Mouse (Mus musculus): Measurements from ENCODE around the gene Anp32e. TPM values are rescaled to one million over a fixed set of nuclear protein-coding genes. Genes with fewer than 3 reads are reported as not detected.
"Not testable (repeated sequence)": the region's sequence is repeated elsewhere in the genome, so short reads cannot be mapped to it uniquely, and the experiment has no call there.

The Anp32e gene
- polyA plus RNA-seq, 1 experiment from 2014 or later, result 50.1 TPM

DNA sequence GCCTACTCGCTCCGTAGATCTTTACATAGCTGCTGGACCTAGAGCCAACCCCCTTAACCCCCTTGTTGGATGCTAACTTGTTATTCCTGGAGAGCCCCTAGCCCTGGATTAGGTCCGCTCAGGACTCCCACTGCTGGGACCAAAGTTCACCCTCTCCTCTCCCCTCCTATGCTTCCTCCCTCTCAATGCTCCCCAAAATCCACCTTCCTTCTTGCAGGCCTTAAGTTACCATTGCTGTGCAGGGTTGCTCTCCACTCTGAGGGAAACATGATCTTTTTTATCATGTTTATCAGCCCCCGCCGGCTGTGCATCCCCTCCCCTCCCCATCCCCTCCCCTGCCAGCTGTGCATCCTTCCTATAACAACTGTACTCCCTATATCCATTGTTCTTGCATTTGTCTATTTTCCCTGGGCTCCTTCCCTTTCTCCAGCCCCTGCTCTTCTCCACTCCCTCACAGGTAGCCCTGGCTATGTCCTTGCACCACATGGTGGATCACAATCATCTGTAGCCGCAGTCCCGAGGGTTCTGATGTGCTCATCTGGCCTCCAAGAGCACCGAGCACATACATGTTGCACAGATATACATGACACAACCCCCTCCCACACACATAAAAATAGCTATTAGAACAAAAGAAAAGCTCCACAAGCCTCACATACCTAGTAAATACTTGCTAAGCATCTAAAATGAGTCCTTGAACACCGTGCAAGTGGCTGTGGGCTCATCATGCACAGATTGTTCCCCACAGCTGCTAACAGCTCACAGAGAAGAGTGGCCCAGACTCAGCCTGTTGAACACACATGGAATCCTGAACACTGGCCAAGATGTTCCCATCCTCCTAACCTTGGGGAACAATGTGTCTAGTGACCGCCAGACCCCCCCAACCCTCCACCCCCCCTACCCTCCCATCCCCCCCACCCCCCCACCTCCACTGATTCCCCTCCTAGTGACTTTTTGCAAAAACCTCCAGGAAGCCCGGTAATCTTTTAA is 36.7 kb upstream of the Anp32e start:
- WGBS, result 44% methylated on average over 11 of the region's 11 CpGs
- DNase-seq, result no peak
- H3K36me3 ChIP-seq (ENCODE audit: control insufficient read depth, insufficient read depth, low read length), result no peaks in the 10 kb centered on the region
- no peak for ATAC-seq (ENCODE audit: low FRiP score, low TSS enrichment)
- H3K4me2 ChIP-seq (ENCODE audit: low read length), result peak overlapping the region; percentile 27
- H3K9me3 ChIP-seq (ENCODE audit: control insufficient read depth, low read length), result no peaks in the 10 kb centered on the region
- peaks cover 12% of the 10 kb centered on the region for H3K4me1 ChIP-seq (ENCODE audit: control insufficient read depth, insufficient read depth, low read length)
- no peaks in the 10 kb centered on the region for H3K27me3 ChIP-seq (ENCODE audit: control insufficient read depth, insufficient read depth, low read length)
- H3K27ac ChIP-seq (replicated peaks; ENCODE audit: low read depth, low read length), result peak overlapping the region; percentile 8; the same call in 1 of the 2 replicates
- no peak overlapping the region for H3K9ac ChIP-seq (replicated peaks; ENCODE audit: low read length)
- H3K4me3 ChIP-seq (replicated peaks; ENCODE audit: low read depth, low read length), result no peak overlapping the region

DNA sequence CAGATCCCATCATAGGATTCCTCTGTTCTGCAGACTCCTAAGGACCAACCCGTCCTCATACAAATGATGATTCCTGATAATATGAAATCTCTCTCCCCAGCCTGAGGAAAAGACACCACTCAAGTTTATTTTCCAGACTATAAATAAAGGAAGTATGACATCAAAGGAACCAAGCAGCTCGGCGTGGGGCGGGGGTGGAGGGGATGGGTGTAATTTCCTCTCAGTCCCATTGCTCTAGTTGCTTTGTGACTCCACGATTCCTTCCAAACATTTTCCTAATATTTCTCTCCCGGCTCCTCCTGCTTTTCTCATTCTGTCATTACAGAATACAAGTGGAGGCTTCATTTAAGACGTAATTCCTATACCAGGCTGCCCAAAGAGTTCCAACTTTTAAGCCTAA is 35.9 kb upstream of the Anp32e start:
- ATAC-seq (ENCODE audit: low FRiP score, low TSS enrichment), result no peak
- no peaks in the 10 kb centered on the region for H3K9me3 ChIP-seq (ENCODE audit: control insufficient read depth, low read length)
- no peaks in the 10 kb centered on the region for H3K27me3 ChIP-seq (ENCODE audit: control insufficient read depth, insufficient read depth, low read length)
- H3K4me2 ChIP-seq (ENCODE audit: low read length), result peak overlapping the region; percentile 58
- peaks cover 12% of the 10 kb centered on the region for H3K4me1 ChIP-seq (ENCODE audit: control insufficient read depth, insufficient read depth, low read length)
- 26% methylated on average over 7 of the region's 7 CpGs for WGBS
- no peak for DNase-seq
- H3K4me3 ChIP-seq (replicated peaks; ENCODE audit: low read depth, low read length), result peak overlapping the region; percentile 59
- H3K9ac ChIP-seq (replicated peaks; ENCODE audit: low read length), result 0 out of 2 replicates have a peak overlapping the region, but pooled peaks have one; percentile 14
- peaks cover 5% of the 10 kb centered on the region; the same call in 1 of the 2 replicates for H3K36me3 ChIP-seq (ENCODE audit: control insufficient read depth, insufficient read depth, low read length)
- H3K27ac ChIP-seq (replicated peaks; ENCODE audit: low read depth, low read length), result peak overlapping the region; percentile 71

DNA sequence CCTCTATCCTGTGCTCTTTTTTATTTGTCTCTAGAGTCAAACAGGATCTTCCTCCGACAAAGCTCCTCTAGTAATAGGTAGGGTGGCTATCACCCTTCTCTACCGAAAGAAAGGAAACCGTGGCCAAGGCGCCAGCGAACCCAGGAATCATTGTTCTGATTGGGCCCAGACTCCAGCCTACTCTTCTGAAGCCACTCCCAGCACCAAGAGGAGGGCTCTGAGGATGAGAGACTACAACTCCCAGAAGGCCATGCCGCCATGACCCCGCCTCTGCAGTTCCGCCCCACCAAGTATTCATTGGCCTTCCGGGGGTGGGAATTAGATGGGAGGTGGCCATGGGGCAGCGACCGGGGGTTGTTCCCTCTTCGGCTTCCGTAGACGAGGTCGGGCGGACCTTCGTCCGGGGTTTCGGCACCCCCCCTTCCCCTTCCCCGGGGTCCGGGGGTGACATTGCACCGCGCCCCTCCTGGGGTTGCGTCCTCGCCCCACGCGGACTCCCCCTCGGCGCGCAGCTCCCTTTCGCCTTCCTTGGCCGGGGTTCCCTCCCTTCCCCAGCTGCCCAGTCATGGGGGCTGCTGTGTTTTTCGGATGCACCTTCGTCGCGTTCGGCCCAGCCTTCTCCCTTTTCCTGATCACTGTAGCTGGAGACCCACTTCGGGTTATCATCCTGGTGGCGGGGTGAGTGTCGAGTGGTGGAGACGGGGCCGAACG is 35.3 kb upstream of the Anp32e start, which contains the start of gene Aph1a:
TSS of gene Aph1a (plus strand) at position 364 of the 711 bp plus-strand sequence.
- ATAC-seq (ENCODE audit: low FRiP score, low TSS enrichment), result peak; percentile 98
- under 1% methylated on average over 25 of the region's 43 CpGs for WGBS
- DNase-seq, result peak; percentile 97

DNA sequence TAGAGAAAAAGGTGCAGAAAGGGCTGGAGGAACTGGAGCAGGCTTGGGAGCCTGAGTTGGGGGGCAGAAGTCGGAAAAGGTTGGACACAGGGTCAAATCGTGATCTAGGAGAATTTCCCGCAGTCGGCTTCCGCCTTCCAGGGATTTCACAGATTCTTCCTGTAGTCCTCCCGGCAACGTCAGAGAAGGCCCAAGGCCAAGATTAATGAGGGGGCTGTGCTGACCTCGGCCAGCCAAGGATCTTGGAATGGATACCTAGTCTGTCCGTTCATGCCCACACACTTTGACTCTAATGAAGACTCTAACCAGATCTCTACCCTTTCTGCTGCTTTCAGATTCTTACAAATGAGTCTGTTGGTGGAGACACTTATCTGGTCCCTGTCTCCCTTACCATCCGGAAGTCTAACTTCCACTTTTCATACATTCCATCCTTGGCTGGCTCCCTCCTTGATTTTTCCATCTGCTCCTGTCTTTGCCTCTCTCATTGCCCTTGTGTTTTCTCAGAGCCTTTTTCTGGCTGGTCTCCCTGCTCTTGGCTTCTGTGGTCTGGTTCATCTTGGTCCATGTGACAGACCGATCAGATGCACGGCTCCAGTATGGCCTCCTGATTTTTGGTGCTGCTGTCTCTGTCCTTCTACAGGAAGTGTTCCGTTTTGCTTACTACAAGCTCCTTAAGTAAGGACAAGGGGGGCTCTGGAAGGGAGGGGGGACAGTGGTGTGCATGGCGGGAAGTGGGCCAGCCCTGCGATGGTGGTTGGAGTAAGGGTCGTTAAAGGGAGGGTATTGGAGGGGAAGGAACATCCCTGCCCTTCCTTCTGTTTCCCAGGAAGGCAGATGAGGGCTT is 34.5 kb upstream of the Anp32e start:
- WGBS, result 18% methylated on average over 16 of the region's 16 CpGs

More for the DNA sequence above, 35.3 kb upstream of the Anp32e start, which contains the start of gene Aph1a:
- H3K36me3 ChIP-seq (ENCODE audit: control insufficient read depth, insufficient read depth, low read length); H3K27me3 ChIP-seq (ENCODE audit: control insufficient read depth, insufficient read depth, low read length); H3K9me3 ChIP-seq (ENCODE audit: control insufficient read depth, low read length): not testable (repeated sequence)
- H3K4me2 ChIP-seq (ENCODE audit: low read length), result peak within 1 kb of the TSS; percentile 92
- H3K4me1 ChIP-seq (ENCODE audit: control insufficient read depth, insufficient read depth, low read length), result peaks cover 12% of the 10 kb centered on the region
- H3K9ac ChIP-seq (replicated peaks; ENCODE audit: low read length), result peak within 1 kb of the TSS; percentile 72
- H3K4me3 ChIP-seq (replicated peaks; ENCODE audit: low read depth, low read length), result peak within 1 kb of the TSS; percentile 59
- H3K27ac ChIP-seq (replicated peaks; ENCODE audit: low read depth, low read length), result peak within 1 kb of the TSS; percentile 71

DNA sequence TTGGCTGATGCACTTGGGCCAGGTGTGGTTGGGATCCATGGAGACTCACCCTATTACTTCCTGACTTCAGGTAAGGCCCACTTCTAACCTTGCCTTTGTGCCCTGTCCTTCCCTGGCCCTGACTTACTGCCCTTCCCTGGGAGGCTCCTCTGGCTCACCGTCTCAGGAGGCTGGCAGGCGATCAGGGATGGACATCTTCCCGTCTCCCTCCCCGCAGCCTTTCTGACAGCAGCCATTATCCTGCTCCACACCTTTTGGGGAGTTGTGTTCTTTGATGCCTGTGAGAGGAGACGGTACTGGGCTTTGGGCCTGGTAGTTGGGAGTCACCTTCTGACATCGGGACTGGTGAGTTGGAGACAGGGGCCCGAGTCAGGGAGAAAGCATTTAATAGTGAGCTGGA is 33.5 kb upstream of the Anp32e start:
- DNase-seq; H3K9ac ChIP-seq (replicated peaks; ENCODE audit: low read length); H3K4me3 ChIP-seq (replicated peaks; ENCODE audit: low read depth, low read length); H3K36me3 ChIP-seq (ENCODE audit: control insufficient read depth, insufficient read depth, low read length); H3K9me3 ChIP-seq (ENCODE audit: control insufficient read depth, low read length); H3K27ac ChIP-seq (replicated peaks; ENCODE audit: low read depth, low read length); H3K4me2 ChIP-seq (ENCODE audit: low read length); ATAC-seq (ENCODE audit: low FRiP score, low TSS enrichment); H3K27me3 ChIP-seq (ENCODE audit: control insufficient read depth, insufficient read depth, low read length): not testable (repeated sequence)
- peaks cover 12% of the 10 kb centered on the region for H3K4me1 ChIP-seq (ENCODE audit: control insufficient read depth, insufficient read depth, low read length)
- 87% methylated on average over 7 of the region's 7 CpGs for WGBS

More for the DNA sequence above, 34.5 kb upstream of the Anp32e start:
- Histone ChIP-seq H3K27ac (replicated peaks; ENCODE audit: low read depth, low read length) (0 out of 2 replicates have a peak overlapping the region, but pooled peaks have one; percentile 41), H3K9me3 (ENCODE audit: control insufficient read depth, low read length) (no peaks in the 10 kb centered on the region), H3K36me3 (ENCODE audit: control insufficient read depth, insufficient read depth, low read length) (peaks cover 8% of the 10 kb centered on the region; the same call in 1 of the 2 replicates), H3K4me2 (ENCODE audit: low read length) (peak overlapping the region; percentile 92), H3K27me3 (ENCODE audit: control insufficient read depth, insufficient read depth, low read length) (no peaks in the 10 kb centered on the region), H3K9ac (replicated peaks; ENCODE audit: low read length) (peak overlapping the region; percentile 72), H3K4me1 (ENCODE audit: control insufficient read depth, insufficient read depth, low read length) (peaks cover 12% of the 10 kb centered on the region), H3K4me3 (replicated peaks; ENCODE audit: low read depth, low read length) (peak overlapping the region; percentile 59)
- DNase-seq, result peak; percentile 40
- no peak for ATAC-seq (ENCODE audit: low FRiP score, low TSS enrichment)

DNA sequence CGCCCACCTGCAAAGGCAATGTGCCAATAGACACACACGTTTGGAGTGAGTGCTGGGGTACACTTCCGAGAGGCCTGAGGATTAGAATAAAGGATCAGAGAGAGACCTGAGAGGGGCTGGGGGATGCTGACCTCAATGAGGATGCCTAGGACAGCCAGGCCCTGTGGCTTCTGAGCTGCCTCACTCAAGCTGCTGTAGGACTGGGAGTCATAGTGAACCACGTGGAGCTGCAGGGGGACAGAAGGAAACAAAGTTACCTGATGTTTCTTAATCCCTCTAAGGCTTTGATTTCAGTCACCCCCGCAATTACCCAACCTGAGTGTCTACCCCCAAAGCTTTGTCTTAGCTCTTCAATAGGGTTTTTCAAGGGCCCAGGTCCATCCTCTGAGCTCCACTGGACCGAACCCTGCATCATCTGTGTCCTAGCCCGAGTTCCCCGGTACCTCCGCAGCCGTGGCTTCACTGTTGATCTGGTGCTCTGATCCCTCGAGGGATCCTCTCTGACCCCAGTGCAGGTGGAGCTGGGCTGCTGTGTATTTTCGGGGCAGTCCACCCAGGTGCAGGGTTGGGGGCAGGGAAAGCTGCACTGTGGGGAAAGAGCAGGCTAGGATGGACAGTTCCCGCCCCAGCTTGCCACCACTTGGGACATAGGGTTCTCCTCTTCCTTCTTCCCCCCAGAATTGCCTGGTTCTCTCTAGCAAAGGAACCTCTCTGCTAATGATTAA is 29.1 kb upstream of the Anp32e start:
- Histone ChIP-seq H3K9ac (replicated peaks; ENCODE audit: low read length) (no peak overlapping the region), H3K4me2 (ENCODE audit: low read length) (no peak overlapping the region), H3K4me1 (ENCODE audit: control insufficient read depth, insufficient read depth, low read length) (peaks cover 8% of the 10 kb centered on the region), H3K9me3 (ENCODE audit: control insufficient read depth, low read length) (no peaks in the 10 kb centered on the region), H3K4me3 (replicated peaks; ENCODE audit: low read depth, low read length) (no peak overlapping the region), H3K36me3 (ENCODE audit: control insufficient read depth, insufficient read depth, low read length) (peaks cover 8% of the 10 kb centered on the region; the same call in 1 of the 2 replicates), H3K27me3 (ENCODE audit: control insufficient read depth, insufficient read depth, low read length) (no peaks in the 10 kb centered on the region), H3K27ac (replicated peaks; ENCODE audit: low read depth, low read length) (no peak overlapping the region)
- DNase-seq, result no peak
- WGBS, result 81% methylated on average over 13 of the region's 13 CpGs
- no peak for ATAC-seq (ENCODE audit: low FRiP score, low TSS enrichment)

DNA sequence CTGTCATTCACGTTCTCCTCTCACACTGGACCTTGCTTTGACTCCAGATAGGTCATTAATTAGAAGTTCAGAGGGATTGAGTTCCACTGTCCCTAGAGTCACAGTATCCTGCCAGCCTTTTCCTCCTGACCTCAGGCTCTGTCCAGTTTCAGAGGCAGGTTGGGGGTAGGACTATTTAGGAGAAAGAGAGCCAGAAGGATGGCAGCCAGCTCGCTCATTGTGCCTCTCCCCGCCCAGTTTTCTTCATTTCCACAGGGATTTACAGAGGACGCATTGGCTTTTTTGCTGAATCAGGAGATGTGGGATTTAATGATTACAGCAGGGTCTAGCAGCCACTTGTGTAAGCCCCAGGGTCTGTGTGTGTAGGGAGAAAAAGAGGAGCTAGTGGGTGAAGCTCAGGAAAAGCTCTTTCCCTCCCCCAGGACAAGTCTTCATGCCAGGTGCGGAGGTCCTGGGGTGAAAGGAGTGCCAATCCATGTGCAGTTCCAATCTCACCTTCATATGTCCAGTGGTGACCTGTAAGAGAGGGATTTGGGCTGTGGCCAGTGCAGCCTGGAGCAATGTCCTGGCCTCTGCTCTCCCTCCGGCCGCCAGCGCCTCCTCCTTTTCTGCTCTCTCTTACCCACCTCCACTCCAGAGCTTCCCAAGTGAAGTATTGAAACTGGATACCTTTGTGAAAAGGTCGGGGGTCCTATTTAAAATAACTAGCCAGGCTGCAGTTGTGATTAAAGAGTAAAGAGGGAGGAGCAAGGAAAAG is 27.3 kb upstream of the Anp32e start:
- DNase-seq (no peak), ATAC-seq (ENCODE audit: low FRiP score, low TSS enrichment) (no peak)
- WGBS, result 68% methylated on average over 9 of the region's 9 CpGs
- H3K27ac ChIP-seq (replicated peaks; ENCODE audit: low read depth, low read length), result no peak overlapping the region
- peaks cover 8% of the 10 kb centered on the region; the same call in 1 of the 2 replicates for H3K36me3 ChIP-seq (ENCODE audit: control insufficient read depth, insufficient read depth, low read length)
- H3K4me2 ChIP-seq (ENCODE audit: low read length), result no peak overlapping the region
- H3K27me3 ChIP-seq (ENCODE audit: control insufficient read depth, insufficient read depth, low read length), result no peaks in the 10 kb centered on the region
- H3K9me3 ChIP-seq (ENCODE audit: control insufficient read depth, low read length), result no peaks in the 10 kb centered on the region
- H3K4me3 ChIP-seq (replicated peaks; ENCODE audit: low read depth, low read length), result no peak overlapping the region
- peaks cover 12% of the 10 kb centered on the region for H3K4me1 ChIP-seq (ENCODE audit: control insufficient read depth, insufficient read depth, low read length)
- H3K9ac ChIP-seq (replicated peaks; ENCODE audit: low read length), result no peak overlapping the region
